Comparison of ENCODE assay signal across 8 mouse cellular contexts in the genomic region with DNA sequence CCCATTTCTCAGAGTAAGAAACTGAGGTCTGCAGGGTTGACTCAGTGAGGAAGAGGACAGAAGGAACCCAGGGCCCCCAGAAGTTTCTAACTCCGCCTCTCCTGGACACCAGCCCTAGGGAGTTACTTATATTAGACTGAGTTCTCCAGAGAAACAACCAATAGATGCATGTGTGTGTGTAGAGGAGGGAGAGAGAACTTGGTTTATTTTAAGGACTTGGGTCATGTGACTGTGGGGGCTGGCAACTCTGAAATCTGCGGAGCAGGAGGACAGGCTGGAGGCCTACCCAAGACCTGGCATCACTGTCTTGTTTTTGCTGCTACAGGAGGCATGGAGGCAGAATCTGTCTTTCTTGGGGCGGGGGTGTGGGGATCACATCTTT. TPM values are rescaled to one million over a fixed set of nuclear protein-coding genes. Genes with fewer than 3 reads are reported as not detected.
DNase-seq lines count a peak whose midpoint lies in the region.

No protein-coding gene starts in this region.

- intact Hi-C loops in gastrocnemius, postnatal 14 days (cut with DNase I; ENCODE audit: low total_unique reads): no loop called here

- peak; percentile 19 for DNase-seq in gastrocnemius, postnatal 25 days
- DNase-seq in gastrocnemius, postnatal 14 days: no peak
- peak; percentile 87 for DNase-seq in brain, adult 2 months (ENCODE audit: low read depth, low spot score)
- peak; percentile 25 for DNase-seq in kidney, adult 18-20 months
- DNase-seq in lung, postnatal 14 days: peak; percentile 37
- no peak for DNase-seq in spleen, postnatal 10 days (ENCODE audit: low spot score in 2 of 2)
- no peak for DNase-seq in neural tube, embryonic 10.5 days (ENCODE audit: extremely low spot score, low spot score)
- DNase-seq in gastrocnemius, postnatal 4 days (ENCODE audit: low spot score in 2 of 2): no peak

RNA-seq across cellular contexts. Expression of a gene that starts 11.5 kb away (rescaled TPM):
- total RNA-seq in gastrocnemius, postnatal 25 days (2021): 1 to 10 TPM; 4.0 to 4.7 TPM
- 1 to 10 TPM; 7.2 to 8.8 TPM for total RNA-seq in gastrocnemius, postnatal 14 days (2021)
- 10 to 100 TPM; 29.1 to 31.3 TPM for total RNA-seq in gastrocnemius, postnatal 4 days (2021)

RNA-seq across cellular contexts. Expression of a gene that starts 11.6 kb away (rescaled TPM):
- total RNA-seq in gastrocnemius, postnatal 25 days (2021): 1 to 10 TPM; 2.8 to 4.2 TPM
- total RNA-seq in gastrocnemius, postnatal 14 days (2021): 1 to 10 TPM; 5.5 to 7.8 TPM
- total RNA-seq in gastrocnemius, postnatal 4 days (2021): 10 to 100 TPM; 24.2 to 26.0 TPM

Comparison
In these comparisons a context has a peak if more than half of its experiments do, and no peak if none do; other contexts are left out.
1. DNase-seq: peak in gastrocnemius, postnatal 25 days (single experiment), brain, adult 2 months (single experiment), kidney, adult 18-20 months (single experiment) and lung, postnatal 14 days (single experiment); none in gastrocnemius, postnatal 14 days (single experiment), spleen, postnatal 10 days (0 of 2), neural tube, embryonic 10.5 days (single experiment) and gastrocnemius, postnatal 4 days (0 of 2).